In genomic region chr8:8611928-8612327, GRCm38 (mm10) we compare ENCODE assay signal across 20 mouse cellular contexts.
"Had no signal": no experiment of that assay in that cellular context is flagged by ENCODE, and none has a peak within 500 bp of the region (broad histone marks: within the 10 kb centered on the region; RNA-seq: fewer than 3 reads in every experiment).

No protein-coding gene starts in this region.

- H3K9ac ChIP-seq: lung, embryonic 14.5 days; midbrain, embryonic 12.5 days; neural tube, embryonic 13.5 days; neural tube, embryonic 15.5 days; stomach, embryonic 15.5 days had no signal

- H3K27me3 ChIP-seq: neural tube, embryonic 13.5 days; neural tube, embryonic 15.5 days; stomach, embryonic 15.5 days had no signal

- H3K36me3 ChIP-seq: midbrain, embryonic 12.5 days; neural tube, embryonic 15.5 days; stomach, embryonic 15.5 days had no signal

- H3K27ac ChIP-seq: midbrain, embryonic 10.5 days; midbrain, embryonic 12.5 days; neural tube, embryonic 13.5 days; neural tube, embryonic 15.5 days; stomach, embryonic 15.5 days; stomach, postnatal 0 days had no signal

- H3K4me3 ChIP-seq: midbrain, embryonic 10.5 days; midbrain, embryonic 12.5 days; myocyte; neural tube, embryonic 13.5 days; neural tube, embryonic 15.5 days; stomach, embryonic 15.5 days had no signal

- H3K4me1 ChIP-seq: stomach, embryonic 15.5 days had no signal

- DNase-seq: lung, adult 18-20 months; lung, embryonic 14.5 days; lung, postnatal 10 days; lung, postnatal 4 days; midbrain, embryonic 14.5 days; retina, postnatal 1 day; right cerebral cortex, adult 18-20 months; right cerebral cortex, postnatal 25 days; right cerebral cortex, postnatal 4 days; spleen, adult 18-20 months; thymus, adult 2 months; thymus, postnatal 25 days; thymus, postnatal 4 days had no signal
